Mouse (Mus musculus): ENCODE results near the gene Stpg4.
A peak's percentile ranks its signal among the peaks of the same experiment; 100 is the strongest.

Stpg4 gene

DNA sequence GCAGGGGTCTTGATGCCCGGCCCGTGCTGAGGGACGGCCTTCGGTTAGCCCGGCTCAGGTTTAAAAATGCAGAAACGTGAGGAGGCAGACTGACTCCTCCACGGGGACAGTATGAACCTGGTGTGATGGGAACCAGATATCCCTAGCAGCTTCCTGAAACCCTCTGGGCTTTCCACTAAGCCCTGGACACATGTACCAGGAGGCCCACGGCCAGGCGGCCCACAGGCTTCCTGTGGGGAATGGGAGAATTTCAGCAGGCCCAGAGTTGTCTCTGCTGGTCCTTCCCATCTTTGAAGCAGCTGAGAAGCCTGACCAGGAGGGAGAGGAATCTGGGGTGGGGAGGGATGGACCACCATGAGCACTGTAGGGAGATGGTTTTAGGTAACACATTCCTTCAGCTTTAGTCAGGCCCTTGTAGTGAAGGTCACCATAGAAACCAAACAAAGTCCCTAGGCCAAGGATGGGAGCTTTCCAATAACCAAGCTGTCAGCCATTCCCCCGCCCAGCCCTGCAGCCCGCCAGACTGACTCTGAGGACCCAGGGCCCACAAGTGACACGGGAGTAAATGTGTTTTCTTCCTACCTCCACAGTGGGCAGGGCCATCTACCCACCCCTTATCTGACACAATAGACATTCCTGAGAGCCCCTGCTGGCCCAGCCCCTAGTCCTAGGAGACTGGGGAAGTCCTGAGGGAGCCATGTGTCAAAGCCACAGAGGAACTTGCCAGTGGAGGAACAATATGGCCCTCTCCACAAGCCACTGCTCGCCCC lies 76.9 kb downstream of the Stpg4 start:
- DNase-seq (ENCODE audit: low read depth), result peak; percentile 70

DNA sequence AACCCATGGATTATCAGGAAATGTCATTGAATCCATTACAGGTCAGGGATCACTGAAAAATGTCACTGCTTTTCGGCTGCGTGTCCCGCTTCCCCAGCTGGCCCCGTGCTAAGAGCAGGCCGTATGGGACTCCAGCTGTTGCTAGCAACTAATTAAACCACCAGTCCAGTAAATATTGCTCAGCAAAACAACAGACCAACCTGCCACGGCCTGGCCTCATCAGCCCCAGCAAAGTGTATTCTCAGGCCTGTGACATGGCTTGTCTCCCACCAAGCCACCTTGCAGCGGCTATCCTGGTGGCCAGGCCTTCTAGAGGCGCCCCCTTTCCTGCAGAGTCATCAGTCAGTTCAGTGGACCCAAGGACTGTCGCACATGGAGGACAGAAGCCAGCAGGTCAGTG lies 78.0 kb downstream of the Stpg4 start:
- DNase-seq (ENCODE audit: low read depth), result no peak

DNA sequence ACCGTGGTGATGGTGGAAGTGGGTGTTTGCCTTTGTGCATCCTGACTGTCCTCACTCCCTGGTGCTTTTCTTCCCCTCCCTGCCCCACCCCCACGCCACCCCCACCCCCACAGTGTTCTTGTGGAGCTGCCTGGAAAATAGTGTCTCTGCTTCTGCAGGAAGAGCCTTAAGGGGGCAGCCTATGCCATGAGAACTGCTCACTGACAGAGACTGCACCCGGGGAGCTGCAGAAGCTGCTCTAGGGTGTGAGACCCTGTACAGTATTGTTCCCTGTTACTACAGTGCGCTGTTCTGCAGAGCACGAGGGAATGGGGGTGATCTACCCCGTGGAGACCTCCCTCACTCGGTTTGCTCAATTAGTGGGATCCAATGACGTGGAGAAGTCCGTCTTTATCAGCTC lies 78.5 kb downstream of the Stpg4 start:
- DNase-seq (ENCODE audit: low read depth), result peak; percentile 20

DNA sequence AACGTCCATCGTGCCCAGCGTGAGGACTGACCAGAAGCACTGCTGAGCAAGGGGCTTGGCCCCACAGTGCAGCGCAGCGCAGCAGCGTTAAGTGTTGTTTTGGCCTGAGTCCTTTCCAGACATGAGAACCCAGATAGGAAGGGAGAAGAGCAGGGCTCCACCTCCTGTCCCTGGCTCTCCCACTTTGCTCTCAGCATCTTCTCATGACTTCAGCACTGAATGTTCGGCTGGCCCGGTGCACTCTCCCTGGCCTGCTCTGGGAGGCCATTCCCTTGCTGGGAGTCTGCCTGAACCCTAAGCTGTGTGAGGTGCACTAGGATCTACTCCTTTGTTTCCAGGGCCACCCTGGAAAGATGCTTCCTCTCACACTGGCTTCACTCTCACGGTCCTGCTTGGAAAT lies 79.2 kb downstream of the Stpg4 start:
- no peak for DNase-seq (ENCODE audit: low read depth)

DNA sequence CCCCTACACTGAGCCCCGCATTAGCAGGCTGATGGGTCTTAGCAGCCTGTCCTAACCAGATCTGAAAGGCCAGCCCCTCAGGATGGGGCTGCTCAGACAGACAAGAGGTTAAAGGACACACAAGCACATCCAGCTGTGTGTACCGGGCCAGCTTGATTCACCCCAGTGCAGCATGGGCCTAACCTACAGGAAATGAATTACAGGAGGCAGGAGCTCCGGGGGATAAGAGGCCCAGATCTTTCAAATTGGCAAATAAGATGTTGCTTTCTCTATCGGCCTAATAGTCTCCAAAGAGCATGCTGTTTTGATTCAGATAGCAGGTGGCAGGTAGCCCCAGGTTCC lies 82.3 kb downstream of the Stpg4 start:
- no peak for DNase-seq (ENCODE audit: low read depth)

DNA sequence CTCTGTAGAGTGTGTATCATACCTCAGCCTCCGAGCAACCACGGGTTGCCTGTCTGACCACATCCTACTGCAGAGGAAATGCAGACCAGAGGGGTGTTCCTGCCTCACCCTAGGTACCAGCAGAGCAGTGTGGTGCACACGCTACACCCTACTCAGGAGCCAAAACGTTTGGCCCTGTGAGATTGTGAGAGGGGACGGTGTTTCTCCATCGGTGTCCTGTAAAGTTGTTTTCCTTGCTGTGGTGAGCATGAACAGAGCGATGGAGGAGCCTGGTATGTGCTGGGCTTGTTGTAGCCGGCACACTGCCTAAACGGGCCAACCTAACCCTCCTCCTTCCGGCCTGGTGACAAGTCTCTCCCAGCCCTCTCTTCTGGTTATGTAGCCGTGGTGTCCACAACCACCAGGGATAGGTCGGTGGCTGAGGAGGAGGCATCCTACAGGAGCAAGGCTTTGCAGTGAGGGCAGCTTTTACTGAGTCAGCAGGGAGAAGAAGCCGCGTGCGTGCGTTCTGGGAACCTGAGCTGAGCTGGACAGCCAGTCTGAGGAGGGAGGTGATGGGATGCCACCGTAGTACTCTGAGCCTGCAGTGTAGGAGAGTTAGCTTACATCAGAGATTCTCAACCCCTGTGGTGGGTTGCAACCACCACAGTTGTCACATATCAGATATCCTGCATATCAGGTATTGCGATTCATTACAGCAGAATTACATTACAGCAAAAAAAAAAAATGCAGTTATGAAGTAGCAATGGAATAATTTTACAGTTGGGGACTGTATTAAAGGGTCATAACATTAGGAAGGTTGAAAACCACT lies 82.9 kb downstream of the Stpg4 start:
- no peak for DNase-seq (ENCODE audit: low read depth)

DNA sequence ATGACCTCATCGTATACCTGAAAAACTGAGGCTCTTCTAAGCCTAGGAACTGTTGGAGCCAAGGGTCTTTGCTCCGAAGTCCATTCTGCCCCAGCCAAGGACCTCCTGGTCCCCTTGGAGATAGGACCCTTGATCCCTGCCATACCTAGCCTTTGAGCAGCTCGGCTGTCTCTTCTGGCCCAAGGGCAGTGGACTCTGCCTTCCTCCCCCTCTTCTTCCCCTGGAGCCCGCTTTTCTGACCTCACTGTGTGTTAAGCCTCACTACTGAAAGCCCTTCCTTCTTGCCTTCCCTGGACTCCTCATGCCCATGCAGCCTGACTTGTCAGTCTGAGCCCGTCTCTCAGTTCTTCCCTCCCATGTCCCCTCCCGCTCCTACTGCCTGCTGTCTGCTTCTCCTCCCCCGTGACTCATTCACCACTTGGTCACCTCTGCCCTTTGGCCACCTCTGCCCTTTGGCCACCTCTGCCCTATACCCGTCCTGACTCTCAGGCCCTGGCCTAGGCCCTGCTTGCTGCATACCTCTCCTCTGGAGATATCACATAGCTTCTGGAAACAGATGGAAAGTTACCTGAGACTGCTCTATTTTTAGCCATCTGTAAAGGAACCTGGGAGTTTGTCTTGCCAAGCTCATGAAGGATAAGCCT lies 84.4 kb downstream of the Stpg4 start:
- no peak for DNase-seq (ENCODE audit: low read depth)

Data from NIH3T3 (cell line).